Mouse (Mus musculus) layer of hippocampus, adult 18-20 months (tissue): ENCODE measurements around the gene Asl. TPM values are rescaled to one million over a fixed set of nuclear protein-coding genes. Genes with fewer than 3 reads are reported as not detected.

ENCODE experiments used
- DNase-seq, 2 experiments: peaks; one replicate each; pipeline ENCODE4 v3.0.0; 2022; ENCODE audit warnings: low spot score in 2 of 2
- total RNA-seq, 2 experiments: library from RNA; stranded (reverse); gene quantifications; 2 replicates each; pipeline ENCODE4 v1.2.3; 2021

Gene Asl
- total RNA-seq, 2 experiments from 2014 or later = 22.6 to 25.4 TPM

GRCm38 (mm10) chr5:130008034-130008590 lies 20.9 kb downstream of the Asl start:
- no peak for DNase-seq

DNA sequence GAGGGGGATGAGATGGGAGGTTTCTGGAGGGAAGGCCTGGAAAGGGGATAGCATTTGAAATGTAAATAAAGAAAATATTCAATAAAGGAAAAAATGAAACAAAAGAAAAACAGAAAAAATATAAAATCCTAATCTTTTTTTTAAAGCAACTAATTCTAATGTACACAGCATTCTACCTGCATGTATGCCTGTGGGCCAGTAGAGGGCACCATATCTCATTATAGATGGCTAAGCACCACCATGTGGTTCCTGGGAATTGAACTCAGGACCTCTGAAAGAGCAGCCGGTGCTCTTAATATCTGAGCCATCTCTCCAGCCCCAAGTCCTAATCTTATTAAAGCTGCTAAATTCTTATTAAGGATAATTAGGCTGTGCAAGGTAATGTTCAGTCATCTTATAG lies 21.7 kb downstream of the Asl start:
- no peak for DNase-seq

DNA sequence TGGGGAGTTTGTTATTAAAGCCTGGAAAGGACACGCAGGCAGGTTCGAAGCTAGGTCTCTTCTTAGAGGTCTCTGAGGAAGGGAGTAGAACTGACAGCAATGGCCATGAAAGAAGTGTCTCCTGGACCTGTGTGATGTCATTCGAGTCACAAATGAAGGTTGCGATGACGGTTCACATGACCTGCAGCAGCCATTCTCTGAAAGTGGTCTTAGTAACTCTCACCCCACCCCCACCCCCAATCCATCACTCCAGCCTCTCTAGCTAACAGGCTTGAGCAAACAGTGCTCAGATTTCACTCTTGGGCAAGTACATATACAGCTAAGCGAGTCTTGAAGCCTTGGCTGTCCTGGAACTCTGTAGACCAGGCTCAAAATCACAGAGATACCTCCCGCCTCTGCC lies 25.8 kb downstream of the Asl start:
- no peak for DNase-seq

GRCm38 (mm10) chr5:130002301-130003146 lies 26.5 kb downstream of the Asl start, which contains the start of gene Gusb:
Gene Gusb, minus strand, starts transcription at chr5:130003049.
- DNase-seq = peak; percentile 21 to 68

- no peak for DNase-seq
These were observed 27.6 kb downstream of the Asl start for GRCm38 (mm10) chr5:130001356-130001987.

- DNase-seq = no peak
These were observed 28.3 kb downstream of the Asl start for GRCm38 (mm10) chr5:130000735-130001134.

DNA sequence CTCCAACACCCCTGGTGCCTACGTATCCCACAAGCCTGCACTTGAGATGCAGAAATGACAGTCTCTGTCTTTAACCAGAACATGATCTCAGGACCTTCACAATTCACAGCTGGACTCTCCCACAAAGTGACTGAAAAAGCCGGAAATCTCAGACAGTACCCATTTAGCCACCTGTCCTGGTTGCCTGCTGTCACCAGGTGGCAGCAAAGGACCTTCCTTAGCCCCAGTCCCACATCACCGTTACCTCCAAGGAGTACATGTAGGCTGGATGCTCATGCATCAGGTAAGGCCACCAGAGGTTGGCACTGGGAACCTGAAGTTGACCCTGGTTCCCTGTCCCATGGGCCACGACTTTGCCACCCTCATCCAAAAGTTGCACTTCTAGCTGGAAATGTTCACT lies 29.9 kb downstream of the Asl start:
- DNase-seq = peak in 1 of 2 experiments; percentile 60

GRCm38 (mm10) chr5:129997700-129998099 lies 31.3 kb downstream of the Asl start:
- no peak for DNase-seq

- DNase-seq = no peak
These were observed 34.1 kb downstream of the Asl start for GRCm38 (mm10) chr5:129994989-129995388.

DNA sequence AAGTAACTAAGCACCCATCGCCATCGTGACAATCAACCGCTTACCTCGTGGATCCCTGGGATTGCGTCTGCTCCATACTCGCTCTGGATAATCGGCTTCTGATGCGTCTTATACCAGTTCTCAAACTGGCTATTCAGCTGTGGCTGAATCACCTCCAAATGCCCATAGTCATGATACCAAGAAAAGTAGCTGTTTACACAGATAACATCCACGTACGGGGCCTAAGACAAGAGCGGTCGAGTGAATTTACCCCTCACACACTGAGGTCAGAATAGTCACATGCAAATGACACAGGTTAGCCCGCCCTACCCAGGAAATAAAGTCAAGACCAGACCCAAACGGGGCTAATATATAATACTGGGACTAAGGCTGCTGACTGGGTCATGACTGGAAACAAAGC lies 35.7 kb downstream of the Asl start:
- no peak for DNase-seq

DNA sequence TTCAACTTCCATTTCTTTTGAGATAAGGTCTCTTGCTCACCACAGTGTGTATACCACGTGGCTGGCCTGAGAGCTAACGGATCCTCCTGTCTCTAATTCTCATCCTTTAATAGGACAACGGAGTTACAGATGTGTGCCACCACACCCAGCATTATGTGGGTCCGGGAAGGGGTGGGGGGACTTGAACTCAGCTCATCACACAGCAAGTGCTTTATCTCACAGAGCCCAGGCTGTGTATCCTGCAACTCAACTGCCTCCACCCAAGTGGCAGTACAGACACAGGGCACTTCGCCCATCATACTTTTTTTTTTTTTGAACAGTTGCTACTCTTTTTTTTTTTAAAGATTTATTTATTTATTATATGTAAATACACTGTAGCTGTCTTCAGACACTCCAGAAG lies 37.1 kb downstream of the Asl start:
- DNase-seq = no peak

DNA sequence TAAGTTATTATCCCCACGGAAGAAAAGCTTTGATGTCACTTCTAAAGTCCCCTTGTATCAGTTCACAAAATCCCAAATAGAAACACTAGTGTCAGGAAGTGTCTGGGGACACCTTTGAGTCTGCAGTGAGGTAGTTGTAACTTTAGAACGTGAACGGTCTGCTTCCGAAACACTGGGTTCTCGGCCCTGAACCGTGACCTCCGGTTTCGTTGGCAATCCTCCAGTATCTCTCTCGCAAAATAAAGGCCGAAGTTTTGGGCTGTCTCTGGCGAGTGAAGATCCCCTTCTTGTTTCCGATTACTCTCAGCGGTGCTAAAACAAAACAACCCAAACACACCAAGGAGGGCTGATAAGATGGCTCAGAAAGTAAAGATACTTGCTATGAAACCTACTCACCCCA lies 39.7 kb downstream of the Asl start:
- no peak for DNase-seq

- DNase-seq = no peak
These were observed 48.8 kb downstream of the Asl start for GRCm38 (mm10) chr5:129980216-129980615.

- DNase-seq = no peak
These were observed 50.4 kb downstream of the Asl start for GRCm38 (mm10) chr5:129978608-129979007.

GRCm38 (mm10) chr5:129977768-129978167 lies 51.3 kb downstream of the Asl start:
- DNase-seq = no peak

GRCm38 (mm10) chr5:129974866-129975311 lies 54.2 kb downstream of the Asl start:
- no peak for DNase-seq

- no peak for DNase-seq
These were observed 54.7 kb downstream of the Asl start for GRCm38 (mm10) chr5:129974354-129974753.

GRCm38 (mm10) chr5:129971491-129971890 lies 57.6 kb downstream of the Asl start:
- DNase-seq = no peak

DNA sequence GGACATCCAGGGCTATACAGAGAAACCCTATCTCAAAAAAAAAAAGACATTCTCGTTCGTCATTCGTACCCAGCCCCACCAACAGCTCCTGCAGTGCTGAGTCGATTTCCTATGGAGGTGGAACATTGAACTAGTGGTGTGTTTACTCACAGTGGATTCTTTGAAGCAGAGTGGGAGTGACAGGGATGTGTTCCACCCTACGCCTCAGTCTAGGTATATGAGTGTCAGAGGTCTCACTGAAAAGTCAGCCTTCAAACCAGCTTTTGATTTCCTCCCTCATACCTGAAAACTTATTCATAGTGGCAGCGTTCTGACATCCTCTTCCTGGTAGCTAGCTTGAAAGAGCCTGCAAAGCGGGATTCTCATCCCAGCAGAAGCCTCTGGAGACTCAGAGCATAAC lies 60.6 kb downstream of the Asl start:
- DNase-seq = no peak

DNA sequence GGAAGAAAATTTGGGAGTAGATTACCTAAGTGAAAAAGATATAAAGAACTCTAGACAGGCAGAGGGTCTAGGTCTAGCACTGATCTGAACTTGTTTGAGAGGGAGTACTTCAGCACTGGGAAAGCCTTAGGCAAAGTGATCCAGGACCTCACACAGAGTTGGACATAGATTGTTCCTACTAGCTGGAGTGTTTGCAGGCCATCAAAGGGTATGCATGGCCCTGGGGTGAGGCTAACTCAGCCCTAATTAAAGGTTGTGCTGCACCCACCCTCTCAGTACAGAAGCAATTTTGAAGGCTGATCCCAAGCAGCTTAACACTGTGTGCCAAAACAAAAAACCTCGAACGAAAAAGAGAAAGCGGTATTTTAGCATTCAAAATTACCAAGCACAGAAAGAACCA lies 62.6 kb downstream of the Asl start:
- no peak for DNase-seq

DNA sequence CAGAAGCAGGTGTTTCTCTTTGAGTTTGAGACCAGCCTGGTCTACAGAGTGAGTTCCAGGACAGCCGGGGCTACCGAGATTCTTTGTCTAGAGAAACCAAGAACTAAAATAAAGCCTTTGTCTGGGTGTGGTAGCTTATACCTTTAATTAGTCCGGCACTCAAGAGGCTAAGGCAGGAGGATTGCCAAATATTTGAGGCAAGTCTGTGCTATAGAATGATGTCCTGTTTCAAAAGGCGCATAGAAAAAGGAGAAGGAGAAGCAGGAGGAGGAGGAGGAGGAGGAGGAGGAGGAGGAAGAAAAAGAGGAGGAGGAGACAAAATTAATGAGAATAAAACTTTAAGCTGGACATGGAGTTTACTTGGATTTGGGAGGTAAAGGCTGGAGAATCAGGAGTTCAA lies 65.8 kb downstream of the Asl start:
- DNase-seq = no peak
